Mouse (Mus musculus) erythroblast, embryonic 14.5 days (primary cell): ENCODE measurements around the gene Usp44.

Experiments used
- GATA1 ChIP-seq: IDR thresholded peaks from 2 replicates; pipeline ENCODE4 v1.6.1; 2012; ENCODE audit warnings: low read length, inconsistent platforms, mixed read lengths
- TAL1 ChIP-seq: IDR thresholded peaks from 3 replicates; pipeline ENCODE4 v1.6.1; 2012; ENCODE audit warnings: low read length, inconsistent platforms, mixed read lengths

DNA sequence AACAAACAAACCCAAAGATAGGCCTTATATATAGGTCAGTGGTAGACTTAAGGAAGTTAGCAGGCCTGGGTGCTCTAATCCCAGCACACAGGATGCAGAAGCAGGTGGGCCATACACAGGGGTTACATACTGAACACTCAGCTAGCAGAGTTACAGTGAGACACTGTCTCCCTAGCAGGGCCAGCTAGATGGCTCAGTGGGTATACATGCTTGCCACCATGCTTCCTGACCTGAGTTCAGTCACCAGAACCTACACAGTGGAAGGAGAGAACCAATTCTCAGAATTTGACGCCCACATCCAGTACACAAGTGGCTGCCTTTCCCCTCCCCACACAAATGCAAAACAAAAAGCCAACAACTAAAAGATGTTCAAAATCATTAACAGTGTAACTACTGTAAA, 45.4 kb downstream of the Usp44 start:
- no peak for TF ChIP-seq TAL1
- TF ChIP-seq GATA1, result no peak
